Mouse (Mus musculus): ENCODE data around the gene Slc22a3. TPM values are rescaled to one million over a fixed set of nuclear protein-coding genes. Genes with fewer than 3 reads are reported as not detected.

Slc22a3 gene
- polyA plus RNA-seq, 1 experiment, result 1.5 TPM

DNA sequence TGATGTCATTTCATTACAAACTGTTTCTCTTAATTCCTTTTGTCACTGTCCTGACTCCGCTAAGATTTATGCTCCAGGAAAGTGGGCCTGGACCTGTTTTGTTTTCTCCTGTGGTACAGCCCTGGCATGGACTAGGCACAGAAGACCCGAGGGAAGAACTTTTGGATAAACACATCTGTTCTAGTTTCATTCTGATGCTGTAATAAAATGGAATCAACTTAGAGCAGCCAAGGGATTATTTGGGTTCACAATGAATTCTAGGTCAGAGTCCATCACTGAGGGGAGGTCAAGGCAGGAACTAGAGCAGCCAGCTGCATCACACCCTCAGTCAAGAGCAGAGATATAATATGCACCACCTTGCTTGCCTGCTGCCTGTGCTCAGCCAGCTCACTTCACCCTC, 119.7 kb downstream of the Slc22a3 start:
- H3K4me1 ChIP-seq (ENCODE audit: control insufficient read depth, insufficient read depth, low read length), result no peaks in the 10 kb centered on the region
- no peak overlapping the region for H3K27ac ChIP-seq (ENCODE audit: insufficient read depth, low read length)
- TF ChIP-seq CTCF (IDR thresholded peaks at IDR 0.05; ENCODE audit: extremely low read depth, insufficient read depth, low read length), result no peak
- no peak for TF ChIP-seq POLR2A (IDR thresholded peaks at IDR 0.05; ENCODE audit: extremely low read depth, insufficient read depth, low read length)
- no peak overlapping the region for H3K4me3 ChIP-seq (ENCODE audit: insufficient read depth, low read length)

DNA sequence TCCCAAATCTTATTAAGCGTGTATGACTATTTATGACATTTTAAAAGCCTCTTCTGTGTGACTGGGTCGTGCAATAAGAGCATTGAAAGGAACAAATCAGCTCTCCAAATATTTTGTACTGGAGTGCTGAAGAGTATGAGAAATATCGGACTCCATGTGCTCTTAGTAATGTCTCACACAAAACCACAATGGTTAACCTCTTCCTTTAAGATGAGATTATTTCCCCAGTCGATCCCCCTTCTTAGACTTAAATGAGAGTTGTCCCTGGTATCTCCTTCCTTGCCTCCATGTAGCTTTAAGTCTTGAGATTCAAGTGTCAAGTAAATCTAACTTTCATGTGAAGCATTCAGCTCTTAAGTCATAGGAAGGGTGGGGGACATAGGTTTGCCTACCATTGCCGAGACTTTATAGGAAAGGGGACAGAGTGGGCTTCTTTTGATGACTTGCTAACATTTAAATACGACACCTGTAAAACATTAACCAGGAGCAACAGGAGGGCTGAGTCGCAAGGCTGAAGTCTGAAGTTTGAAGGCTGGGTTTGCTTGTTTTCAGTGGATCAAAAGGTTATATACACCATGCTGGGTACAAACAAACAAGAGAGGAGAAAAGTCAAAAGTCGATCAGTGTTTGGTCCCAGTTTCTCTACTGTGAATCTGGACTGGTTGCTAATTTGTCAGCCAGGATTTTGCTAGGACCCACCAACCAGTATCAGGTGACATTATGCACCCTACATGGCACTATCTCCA, 122.3 kb downstream of the Slc22a3 start:
- TF ChIP-seq CTCF (IDR thresholded peaks at IDR 0.05; ENCODE audit: extremely low read depth, insufficient read depth, low read length), result no peak
- H3K4me1 ChIP-seq (ENCODE audit: control insufficient read depth, insufficient read depth, low read length), result no peaks in the 10 kb centered on the region
- H3K4me3 ChIP-seq (ENCODE audit: insufficient read depth, low read length), result no peak overlapping the region
- H3K27ac ChIP-seq (ENCODE audit: insufficient read depth, low read length), result no peak overlapping the region

DNA sequence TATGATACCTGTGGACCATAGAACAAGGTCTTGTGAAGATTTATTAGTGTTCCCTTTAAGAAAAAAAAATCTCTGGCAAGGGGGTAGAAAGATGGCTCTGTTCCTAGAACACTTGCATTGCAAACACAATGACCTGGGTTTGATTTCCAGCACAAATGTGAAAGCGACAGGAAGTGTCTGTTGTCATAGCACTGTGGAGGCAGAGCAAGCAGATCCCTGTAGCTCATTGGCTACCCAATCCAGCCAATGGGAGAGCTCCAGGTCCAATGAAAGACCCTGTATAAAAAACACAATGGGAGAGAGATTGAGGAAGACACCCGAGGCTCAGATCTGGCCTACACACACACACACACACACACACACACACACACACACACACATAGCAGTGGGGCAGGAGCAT, 125.0 kb downstream of the Slc22a3 start:
- TF ChIP-seq POLR2A (IDR thresholded peaks at IDR 0.05; ENCODE audit: extremely low read depth, insufficient read depth, low read length) (no peak), CTCF (IDR thresholded peaks at IDR 0.05; ENCODE audit: extremely low read depth, insufficient read depth, low read length) (no peak)
- Histone ChIP-seq H3K4me1 (ENCODE audit: control insufficient read depth, insufficient read depth, low read length) (no peaks in the 10 kb centered on the region), H3K4me3 (ENCODE audit: insufficient read depth, low read length) (no peak overlapping the region), H3K27ac (ENCODE audit: insufficient read depth, low read length) (no peak overlapping the region)

DNA sequence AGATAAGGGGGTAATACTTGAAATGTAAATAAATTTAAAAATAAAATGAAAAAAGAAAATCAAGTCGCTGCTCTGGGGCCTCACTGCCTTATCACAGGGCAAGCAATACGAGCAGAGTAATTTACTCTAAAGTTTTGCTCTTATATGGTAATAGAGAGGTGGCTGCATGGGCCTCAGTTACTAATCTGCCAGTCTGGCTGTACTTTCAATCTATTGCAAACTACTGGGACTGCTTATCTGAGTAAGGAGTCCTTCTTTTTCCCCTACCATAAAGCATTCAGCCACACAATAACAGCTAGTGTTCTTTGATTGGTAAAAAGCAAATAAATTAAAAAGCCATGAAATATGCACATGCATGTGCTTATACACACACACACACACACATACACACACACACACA, 125.9 kb downstream of the Slc22a3 start:
- Histone ChIP-seq H3K27ac (ENCODE audit: insufficient read depth, low read length) (no peak overlapping the region), H3K4me1 (ENCODE audit: control insufficient read depth, insufficient read depth, low read length) (no peaks in the 10 kb centered on the region), H3K4me3 (ENCODE audit: insufficient read depth, low read length) (no peak overlapping the region)
- no peak for TF ChIP-seq CTCF (IDR thresholded peaks at IDR 0.05; ENCODE audit: extremely low read depth, insufficient read depth, low read length)
- no peak for TF ChIP-seq POLR2A (IDR thresholded peaks at IDR 0.05; ENCODE audit: extremely low read depth, insufficient read depth, low read length)

DNA sequence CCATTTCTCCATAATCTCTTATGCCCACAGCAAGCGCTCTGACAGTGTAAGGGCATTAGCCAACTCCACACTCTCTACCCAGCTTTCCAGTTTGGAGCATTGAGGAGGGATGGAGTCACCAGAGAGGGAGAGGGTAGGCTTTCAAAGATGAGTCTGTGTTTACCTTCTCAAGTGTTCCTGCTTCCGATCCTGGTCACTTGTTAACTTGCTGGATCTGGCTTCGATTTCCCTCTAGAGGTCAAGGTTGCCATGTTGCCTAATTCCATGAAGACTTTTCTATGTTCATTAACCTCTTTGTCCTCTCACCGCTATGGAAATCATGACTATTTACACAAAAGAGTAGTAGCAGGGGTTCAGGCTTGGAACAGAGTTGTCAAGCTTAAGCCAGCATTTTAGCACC, 127.2 kb downstream of the Slc22a3 start:
- Histone ChIP-seq H3K27ac (ENCODE audit: insufficient read depth, low read length) (no peak overlapping the region), H3K4me3 (ENCODE audit: insufficient read depth, low read length) (no peak overlapping the region), H3K4me1 (ENCODE audit: control insufficient read depth, insufficient read depth, low read length) (no peaks in the 10 kb centered on the region)
- no peak for TF ChIP-seq CTCF (IDR thresholded peaks at IDR 0.05; ENCODE audit: extremely low read depth, insufficient read depth, low read length)

DNA sequence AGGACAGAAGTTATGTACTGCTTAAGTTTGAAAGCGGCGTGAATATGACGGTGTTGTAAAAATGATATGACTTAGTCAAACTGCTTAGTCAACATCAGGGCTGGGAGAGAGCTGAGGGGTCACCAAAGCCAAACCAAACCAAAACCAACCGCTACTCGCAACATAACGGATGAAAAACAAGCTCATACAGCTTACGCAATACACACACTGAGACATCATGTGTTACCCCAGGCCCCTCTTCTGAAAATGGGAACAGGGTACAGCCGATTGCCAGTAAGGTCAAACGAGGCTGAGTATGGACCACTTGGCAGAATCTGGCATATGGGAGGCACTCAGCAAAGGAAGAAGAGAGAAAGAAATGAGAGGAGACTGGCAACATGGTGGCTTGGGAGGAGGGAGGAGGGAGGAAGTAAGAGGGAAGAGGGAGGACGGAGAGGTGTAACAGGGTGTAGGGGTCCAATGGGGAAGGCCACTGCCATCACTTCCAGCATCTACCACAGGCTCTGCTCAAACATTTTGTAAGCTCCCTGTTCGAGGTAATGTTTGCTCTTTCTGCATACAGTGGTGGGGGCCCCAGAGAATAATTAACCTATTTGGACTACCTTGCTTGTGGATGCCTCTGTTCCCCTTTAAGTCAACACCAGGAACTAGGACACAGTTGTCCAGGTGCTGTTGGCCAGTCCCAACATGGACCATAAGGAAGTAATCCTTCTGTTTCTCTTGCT, 129.4 kb downstream of the Slc22a3 start, which contains the start of gene Plg:
Plg (plus strand) TSS at position 628 of the 725 bp plus-strand sequence.
- H3K27ac ChIP-seq (ENCODE audit: insufficient read depth, low read length), result no peak within 1 kb of the TSS

DNA sequence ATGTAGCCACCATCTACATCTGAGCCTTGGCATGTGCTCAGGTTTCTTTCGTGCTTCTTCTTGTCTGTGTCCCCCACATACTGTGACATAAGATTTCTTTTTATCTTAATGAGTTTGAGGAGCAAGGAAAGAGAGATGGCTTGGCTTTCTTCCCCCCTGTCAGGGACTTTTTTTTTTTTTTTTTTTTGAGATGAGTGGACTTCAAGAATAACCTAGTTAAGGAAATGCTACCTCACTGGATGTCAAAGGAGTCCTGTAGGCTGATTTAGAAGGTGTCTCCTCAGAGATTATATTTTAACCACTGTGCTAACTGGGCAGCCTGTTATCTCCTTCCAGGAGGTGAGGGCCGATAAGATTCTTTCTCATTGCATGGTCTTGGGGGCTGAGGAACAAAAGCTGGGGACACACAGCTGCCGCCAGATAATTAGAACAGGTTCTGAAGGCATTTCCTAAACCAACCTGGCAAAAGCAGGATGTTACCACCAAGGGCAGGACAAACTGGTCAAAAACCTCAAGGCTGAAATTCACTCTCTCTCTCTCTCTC, 133.8 kb downstream of the Slc22a3 start:
- no peak overlapping the region for H3K4me3 ChIP-seq (ENCODE audit: insufficient read depth, low read length)
- H3K27ac ChIP-seq (ENCODE audit: insufficient read depth, low read length), result no peak overlapping the region
- TF ChIP-seq POLR2A (IDR thresholded peaks at IDR 0.05; ENCODE audit: extremely low read depth, insufficient read depth, low read length), result no peak
- TF ChIP-seq CTCF (IDR thresholded peaks at IDR 0.05; ENCODE audit: extremely low read depth, insufficient read depth, low read length), result no peak
- H3K4me1 ChIP-seq (ENCODE audit: control insufficient read depth, insufficient read depth, low read length), result no peaks in the 10 kb centered on the region

More for the DNA sequence above, 129.4 kb downstream of the Slc22a3 start, which contains the start of gene Plg:
- H3K4me3 ChIP-seq (ENCODE audit: insufficient read depth, low read length), result no peak within 1 kb of the TSS
- no peaks in the 10 kb centered on the region for H3K4me1 ChIP-seq (ENCODE audit: control insufficient read depth, insufficient read depth, low read length)
- TF ChIP-seq CTCF (IDR thresholded peaks at IDR 0.05; ENCODE audit: extremely low read depth, insufficient read depth, low read length) (no peak), POLR2A (IDR thresholded peaks at IDR 0.05; ENCODE audit: extremely low read depth, insufficient read depth, low read length) (no peak)

DNA sequence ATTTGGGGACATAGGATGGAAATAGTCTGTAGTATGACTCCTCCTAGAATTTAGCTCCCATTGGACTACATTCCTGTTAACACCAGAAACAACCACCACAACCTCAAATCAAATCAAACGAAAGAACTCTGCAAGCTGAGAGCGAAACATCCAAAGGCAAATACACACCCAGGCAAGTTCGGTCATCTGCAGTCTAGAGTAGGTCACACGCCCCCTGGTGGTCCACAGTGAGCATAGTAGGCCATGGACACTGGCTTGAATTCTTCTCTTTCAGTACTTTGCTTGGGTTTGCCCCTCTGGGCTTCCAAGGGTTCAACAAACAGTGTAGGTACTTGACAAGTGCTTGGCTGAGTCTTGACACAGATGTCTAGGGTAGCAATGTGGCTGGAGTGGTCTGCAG, 135.5 kb downstream of the Slc22a3 start:
- TF ChIP-seq CTCF (IDR thresholded peaks at IDR 0.05; ENCODE audit: extremely low read depth, insufficient read depth, low read length) (peak; percentile 77), POLR2A (IDR thresholded peaks at IDR 0.05; ENCODE audit: extremely low read depth, insufficient read depth, low read length) (no peak)
- H3K4me1 ChIP-seq (ENCODE audit: control insufficient read depth, insufficient read depth, low read length), result no peaks in the 10 kb centered on the region
- no peak overlapping the region for H3K4me3 ChIP-seq (ENCODE audit: insufficient read depth, low read length)

DNA sequence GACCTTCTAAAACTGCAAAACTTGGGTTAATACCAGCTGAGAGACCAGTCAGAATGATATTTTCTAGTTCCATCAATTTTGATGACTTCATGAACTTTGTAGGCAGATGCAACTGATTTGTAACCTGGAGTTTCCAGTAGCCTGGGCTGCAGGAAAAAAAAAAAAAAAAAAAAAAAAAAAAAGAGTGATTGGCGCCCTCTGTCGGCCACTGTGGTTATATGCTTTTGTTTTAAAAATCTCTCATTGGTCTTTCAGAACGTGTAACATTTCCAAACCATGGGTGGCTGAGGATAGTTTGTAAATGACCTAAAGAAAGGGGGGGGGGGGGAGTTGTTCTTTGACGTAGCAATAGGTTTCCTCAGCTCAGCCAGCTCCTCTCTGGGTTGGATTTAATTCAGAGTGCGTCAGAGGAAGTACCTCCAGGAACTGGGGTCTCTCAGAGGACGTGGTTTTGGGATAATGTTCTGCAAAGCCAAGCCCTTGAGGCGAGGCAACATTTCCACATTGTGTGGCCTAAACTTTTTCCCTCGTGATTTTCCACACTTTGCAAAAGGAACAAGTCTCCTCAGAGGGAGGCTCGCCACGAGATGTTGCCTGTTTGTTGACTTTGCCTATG, 136.1 kb downstream of the Slc22a3 start:
- no peak overlapping the region for H3K4me3 ChIP-seq (ENCODE audit: insufficient read depth, low read length)
- TF ChIP-seq POLR2A (IDR thresholded peaks at IDR 0.05; ENCODE audit: extremely low read depth, insufficient read depth, low read length) (no peak), CTCF (IDR thresholded peaks at IDR 0.05; ENCODE audit: extremely low read depth, insufficient read depth, low read length) (0 out of 2 replicates have a peak, but pooled peaks have one; percentile 8)
- H3K27ac ChIP-seq (ENCODE audit: insufficient read depth, low read length), result no peak overlapping the region
- no peaks in the 10 kb centered on the region for H3K4me1 ChIP-seq (ENCODE audit: control insufficient read depth, insufficient read depth, low read length)

More for the DNA sequence above, 135.5 kb downstream of the Slc22a3 start:
- no peak overlapping the region for H3K27ac ChIP-seq (ENCODE audit: insufficient read depth, low read length)

Data from cortical plate, adult 2 months (tissue).